Mouse (Mus musculus): Measurements from ENCODE around the gene Cacna1b.

DNA sequence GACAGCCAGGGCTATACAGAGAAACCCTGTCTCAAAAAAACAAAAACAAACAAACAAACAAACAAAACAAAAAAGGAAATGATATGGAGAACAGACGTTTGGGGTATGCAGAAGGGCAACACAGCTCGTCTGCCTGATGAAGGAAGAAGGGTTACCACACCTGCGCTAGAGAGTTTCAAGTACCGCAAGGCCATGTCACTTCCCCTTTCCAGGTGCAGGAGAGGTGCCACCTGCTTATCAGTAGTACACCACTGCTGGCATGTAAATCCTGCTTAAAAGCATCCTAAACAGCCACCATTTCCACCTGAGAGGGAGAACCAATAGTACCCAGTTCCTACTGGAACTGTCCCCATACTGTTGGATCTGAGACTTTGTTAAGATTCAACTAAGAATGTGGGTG lies 42.7 kb upstream of the Cacna1b start:
- no peak for TF ChIP-seq CTCF (IDR thresholded peaks at IDR 0.05; ENCODE audit: low read depth, low read length)
- no peak for TF ChIP-seq GATA1 (IDR thresholded peaks at IDR 0.05; ENCODE audit: borderline replicate concordance, low read length)
- no peak for TF ChIP-seq GATA2 (IDR thresholded peaks at IDR 0.05; ENCODE audit: borderline replicate concordance, low read depth, low read length)
- no peak for TF ChIP-seq TAL1 (conservative IDR thresholded peaks at IDR 0.05; ENCODE audit: low read depth, low read length)
- TF ChIP-seq POLR2AphosphoS5 (IDR thresholded peaks at IDR 0.05; ENCODE audit: insufficient replicate concordance, low read depth, low read length) = no peak
